Mouse (Mus musculus): ENCODE data around the gene Gm10553. TPM values are rescaled to one million over a fixed set of nuclear protein-coding genes. Genes with fewer than 3 reads are reported as not detected.
A peak's percentile ranks its signal among the peaks of the same experiment; 100 is the strongest.
"Not testable (repeated sequence)": the region's sequence is repeated elsewhere in the genome, so short reads cannot be mapped to it uniquely, and the experiment has no call there.

Gene Gm10553
- not detected in 2 replicates for polyA plus RNA-seq (2015; fragmentation: Nextera tagmentation; extraction: Ambion mirVana)

DNA sequence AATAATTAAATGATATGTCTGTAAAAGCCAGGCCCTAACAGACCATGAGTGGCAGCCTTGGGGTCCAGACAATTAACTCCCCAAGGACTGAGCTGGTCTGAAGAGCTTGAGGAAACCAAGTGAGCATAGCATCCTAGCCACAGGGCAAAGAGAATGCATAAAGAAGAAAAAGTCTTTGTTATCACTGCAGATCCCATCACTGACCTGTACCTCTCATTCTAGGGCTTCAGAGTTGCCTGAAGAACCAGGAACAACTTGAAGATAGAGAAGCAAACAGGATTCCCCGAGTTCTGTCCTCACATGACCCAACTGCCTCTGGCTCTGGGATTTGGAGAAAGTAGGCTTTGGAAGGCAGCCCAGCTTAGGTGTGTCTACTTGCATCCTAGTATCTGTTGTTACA is at the start of gene Gm10553:
Gene Gm10553 (plus strand): TSS at position 301 of the 400 bp plus-strand sequence.
- H3K9me3 ChIP-seq (ENCODE audit: low read length); H3K4me3 ChIP-seq (ENCODE audit: low read depth, low read length); H3K36me3 ChIP-seq (ENCODE audit: insufficient read depth, low read length); H3K4me1 ChIP-seq (ENCODE audit: insufficient read depth, low read depth, low read length); H3K9ac ChIP-seq (replicated peaks; ENCODE audit: low read depth); ATAC-seq; H3K27me3 ChIP-seq (replicated peaks; ENCODE audit: insufficient read depth, low read length); H3K27ac ChIP-seq (ENCODE audit: low read length); H3K4me2 ChIP-seq (replicated peaks; ENCODE audit: low read depth, low read length); DNase-seq (ENCODE audit: low spot score): not testable (repeated sequence)
- 50% methylated on average over 1 of the region's 1 CpGs for WGBS

DNA sequence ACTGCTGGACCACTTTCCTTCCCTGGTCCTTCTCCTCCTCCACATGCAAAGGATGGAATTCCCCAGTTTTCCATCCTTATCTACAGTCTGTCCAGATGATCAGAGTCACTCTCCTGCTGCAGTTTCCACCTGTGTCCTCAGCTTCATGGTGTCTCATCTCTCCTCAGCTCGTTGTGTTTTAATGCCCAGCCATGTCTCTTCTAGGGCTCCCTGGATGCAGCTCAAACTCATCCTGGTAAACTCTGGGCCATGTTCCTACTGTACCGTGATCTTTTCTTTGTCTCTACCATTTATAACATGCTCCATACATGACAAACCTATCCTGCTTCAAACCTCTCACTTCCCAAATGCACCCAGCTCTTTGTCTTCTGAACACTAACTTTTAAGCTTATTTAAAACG is 28.3 kb upstream of the Gm10553 start:
- 43% methylated on average over 3 of the region's 3 CpGs for WGBS
- not testable (repeated sequence) for H3K4me3 ChIP-seq (ENCODE audit: low read depth, low read length)

GRCm38 (mm10) chr1:85073099-85073498 is 26.9 kb upstream of the Gm10553 start:
- H3K4me3 ChIP-seq (ENCODE audit: low read depth, low read length); DNase-seq (ENCODE audit: low spot score); H3K36me3 ChIP-seq (ENCODE audit: insufficient read depth, low read length); H3K9me3 ChIP-seq (ENCODE audit: low read length); H3K9ac ChIP-seq (replicated peaks; ENCODE audit: low read depth); H3K27ac ChIP-seq (ENCODE audit: low read length); ATAC-seq; H3K4me1 ChIP-seq (ENCODE audit: insufficient read depth, low read depth, low read length); H3K27me3 ChIP-seq (replicated peaks; ENCODE audit: insufficient read depth, low read length); H3K4me2 ChIP-seq (replicated peaks; ENCODE audit: low read depth, low read length): not testable (repeated sequence)
- WGBS = 47% methylated on average over 3 of the region's 3 CpGs

More for the DNA sequence above, 28.3 kb upstream of the Gm10553 start:
- not testable (repeated sequence) for H3K9ac ChIP-seq (replicated peaks; ENCODE audit: low read depth); H3K27ac ChIP-seq (ENCODE audit: low read length); ATAC-seq; H3K9me3 ChIP-seq (ENCODE audit: low read length); H3K4me1 ChIP-seq (ENCODE audit: insufficient read depth, low read depth, low read length); H3K27me3 ChIP-seq (replicated peaks; ENCODE audit: insufficient read depth, low read length); H3K36me3 ChIP-seq (ENCODE audit: insufficient read depth, low read length); H3K4me2 ChIP-seq (replicated peaks; ENCODE audit: low read depth, low read length)
- DNase-seq (ENCODE audit: low spot score) = peak; percentile 2

- not testable (repeated sequence) for H3K36me3 ChIP-seq (ENCODE audit: insufficient read depth, low read length); H3K9me3 ChIP-seq (ENCODE audit: low read length); H3K27me3 ChIP-seq (replicated peaks; ENCODE audit: insufficient read depth, low read length); ATAC-seq; H3K27ac ChIP-seq (ENCODE audit: low read length); H3K9ac ChIP-seq (replicated peaks; ENCODE audit: low read depth); H3K4me2 ChIP-seq (replicated peaks; ENCODE audit: low read depth, low read length); DNase-seq (ENCODE audit: low spot score); H3K4me1 ChIP-seq (ENCODE audit: insufficient read depth, low read depth, low read length); H3K4me3 ChIP-seq (ENCODE audit: low read depth, low read length)
- WGBS = 55% methylated on average over 2 of the region's 3 CpGs
Observed at GRCm38 (mm10) chr1:85084803-85085202, 15.2 kb upstream of the Gm10553 start.

DNA sequence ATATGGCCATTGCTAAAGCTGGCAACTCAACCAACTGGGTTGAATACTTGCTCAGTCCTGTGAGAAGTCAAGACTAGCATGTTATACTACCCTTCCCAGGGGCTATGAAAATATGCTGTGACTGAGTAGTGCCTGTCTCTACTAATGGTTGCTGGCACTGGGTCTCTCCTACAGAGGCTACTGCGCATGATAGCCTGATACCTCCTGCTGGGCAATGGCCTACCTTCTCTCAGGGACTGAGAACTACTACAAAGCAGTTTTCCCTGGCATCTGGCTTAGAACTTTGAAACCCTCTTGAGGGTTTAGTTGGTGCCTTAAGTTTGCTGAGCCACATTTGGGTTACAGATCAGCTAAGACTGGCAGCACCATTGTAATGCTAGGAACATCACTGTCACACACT is 13.8 kb upstream of the Gm10553 start:
- not testable (repeated sequence) for H3K27me3 ChIP-seq (replicated peaks; ENCODE audit: insufficient read depth, low read length); H3K4me2 ChIP-seq (replicated peaks; ENCODE audit: low read depth, low read length); H3K9me3 ChIP-seq (ENCODE audit: low read length); H3K9ac ChIP-seq (replicated peaks; ENCODE audit: low read depth); DNase-seq (ENCODE audit: low spot score); ATAC-seq; H3K36me3 ChIP-seq (ENCODE audit: insufficient read depth, low read length); H3K27ac ChIP-seq (ENCODE audit: low read length); H3K4me1 ChIP-seq (ENCODE audit: insufficient read depth, low read depth, low read length); H3K4me3 ChIP-seq (ENCODE audit: low read depth, low read length)
- 50% methylated on average over 1 of the region's 1 CpGs for WGBS

DNA sequence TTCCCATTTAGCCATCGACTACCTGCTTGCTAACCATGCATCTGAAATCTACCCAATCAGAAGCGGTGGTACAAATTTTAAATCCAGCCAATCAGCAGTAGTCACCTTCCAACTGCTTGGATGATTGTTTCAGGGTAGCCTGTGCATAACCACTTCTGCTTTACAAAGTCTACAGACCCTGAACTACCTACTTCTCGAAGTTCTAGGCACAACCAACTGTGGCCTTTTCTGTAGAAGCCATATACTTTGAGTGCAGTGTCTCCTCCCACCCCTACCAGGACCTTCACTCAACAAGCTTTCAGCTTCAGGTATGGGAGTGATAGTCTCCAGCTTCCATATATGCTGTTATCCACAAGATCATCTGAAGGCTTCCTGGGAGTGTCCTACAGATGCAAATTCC is 7.8 kb upstream of the Gm10553 start:
- H3K4me2 ChIP-seq (replicated peaks; ENCODE audit: low read depth, low read length); H3K27ac ChIP-seq (ENCODE audit: low read length); H3K36me3 ChIP-seq (ENCODE audit: insufficient read depth, low read length); H3K4me1 ChIP-seq (ENCODE audit: insufficient read depth, low read depth, low read length); H3K4me3 ChIP-seq (ENCODE audit: low read depth, low read length); H3K27me3 ChIP-seq (replicated peaks; ENCODE audit: insufficient read depth, low read length); H3K9ac ChIP-seq (replicated peaks; ENCODE audit: low read depth); H3K9me3 ChIP-seq (ENCODE audit: low read length); DNase-seq (ENCODE audit: low spot score); ATAC-seq: not testable (repeated sequence)
- WGBS = 24% methylated on average over 1 of the region's 3 CpGs

DNA sequence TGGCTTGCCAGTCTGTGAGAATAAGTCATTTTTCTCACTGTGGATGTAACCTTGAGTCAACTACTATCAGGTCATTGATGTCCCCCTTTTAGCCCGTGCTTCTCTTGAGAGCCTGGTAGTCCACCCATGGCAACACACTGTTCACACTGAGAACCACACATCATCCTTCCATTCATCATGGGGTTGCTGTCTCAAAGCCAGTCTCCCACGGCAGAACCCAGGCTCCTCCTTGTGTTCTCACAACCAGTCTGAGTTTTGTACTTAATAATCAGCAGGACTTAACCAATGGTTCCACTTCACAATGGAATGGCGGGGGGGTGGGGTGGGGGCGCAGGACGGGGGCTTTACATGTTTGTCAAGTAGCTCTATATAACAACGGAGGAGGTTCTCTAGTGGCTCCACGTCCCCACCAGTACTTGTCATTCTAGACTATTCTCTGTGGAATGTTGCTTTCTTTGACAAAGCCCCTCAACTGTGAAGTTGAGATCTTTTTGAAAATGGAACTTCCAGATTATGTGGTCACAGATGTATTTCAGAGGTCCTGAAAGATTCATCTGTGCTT is 6.9 kb upstream of the Gm10553 start:
- not testable (repeated sequence) for H3K9ac ChIP-seq (replicated peaks; ENCODE audit: low read depth); H3K27me3 ChIP-seq (replicated peaks; ENCODE audit: insufficient read depth, low read length); ATAC-seq; H3K36me3 ChIP-seq (ENCODE audit: insufficient read depth, low read length); H3K27ac ChIP-seq (ENCODE audit: low read length); H3K9me3 ChIP-seq (ENCODE audit: low read length); H3K4me1 ChIP-seq (ENCODE audit: insufficient read depth, low read depth, low read length); H3K4me2 ChIP-seq (replicated peaks; ENCODE audit: low read depth, low read length); H3K4me3 ChIP-seq (ENCODE audit: low read depth, low read length)
- DNase-seq (ENCODE audit: low spot score) = peak; percentile 3
- WGBS = 79% methylated on average over 6 of the region's 7 CpGs

DNA sequence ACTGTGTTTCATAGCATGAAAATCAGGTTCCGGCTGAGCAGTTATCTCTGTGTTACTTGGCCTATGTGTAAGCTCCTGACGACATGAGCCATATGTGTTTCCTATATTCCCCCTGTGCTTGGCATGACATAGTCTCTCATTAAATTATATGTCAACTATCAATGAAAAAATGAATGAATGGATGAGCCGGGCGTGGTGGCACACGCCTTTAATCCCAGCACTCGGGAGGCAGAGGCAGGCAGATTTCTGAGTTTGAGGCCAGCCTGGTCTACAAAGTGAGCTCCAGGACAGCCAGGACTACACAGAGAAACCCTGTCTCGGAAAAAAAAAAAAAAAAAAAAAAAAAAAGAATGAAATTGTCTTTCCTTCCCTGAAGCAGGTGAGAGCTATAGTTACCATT is 883 bp upstream of the Gm10553 start:
- H3K9me3 ChIP-seq (ENCODE audit: low read length); H3K36me3 ChIP-seq (ENCODE audit: insufficient read depth, low read length); H3K27me3 ChIP-seq (replicated peaks; ENCODE audit: insufficient read depth, low read length); ATAC-seq; H3K27ac ChIP-seq (ENCODE audit: low read length); H3K4me1 ChIP-seq (ENCODE audit: insufficient read depth, low read depth, low read length); DNase-seq (ENCODE audit: low spot score); H3K4me3 ChIP-seq (ENCODE audit: low read depth, low read length); H3K4me2 ChIP-seq (replicated peaks; ENCODE audit: low read depth, low read length); H3K9ac ChIP-seq (replicated peaks; ENCODE audit: low read depth): not testable (repeated sequence)
- WGBS = 76% methylated on average over 5 of the region's 7 CpGs

DNA sequence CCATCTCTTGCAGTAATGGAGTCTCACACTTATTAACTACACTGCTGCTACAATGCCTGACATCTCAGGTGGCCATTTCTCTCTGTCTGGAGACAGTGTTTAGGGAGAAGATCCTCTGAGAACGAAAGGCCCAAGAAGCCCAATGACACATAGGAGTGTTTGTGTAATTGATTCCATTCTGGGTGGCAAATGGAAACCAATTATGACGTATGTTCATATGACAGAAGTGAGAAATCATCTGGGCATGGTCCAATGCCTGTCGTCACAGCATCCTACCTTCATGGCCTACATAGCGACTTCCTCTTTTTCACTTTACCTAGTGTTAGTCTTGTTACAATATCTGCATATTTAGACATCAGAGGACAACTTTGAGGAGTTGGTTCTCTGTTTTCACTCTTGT is 1.8 kb downstream of the Gm10553 start:
- H3K27me3 ChIP-seq (replicated peaks; ENCODE audit: insufficient read depth, low read length); H3K4me3 ChIP-seq (ENCODE audit: low read depth, low read length); H3K4me1 ChIP-seq (ENCODE audit: insufficient read depth, low read depth, low read length); ATAC-seq; H3K27ac ChIP-seq (ENCODE audit: low read length); DNase-seq (ENCODE audit: low spot score); H3K4me2 ChIP-seq (replicated peaks; ENCODE audit: low read depth, low read length); H3K9me3 ChIP-seq (ENCODE audit: low read length); H3K9ac ChIP-seq (replicated peaks; ENCODE audit: low read depth); H3K36me3 ChIP-seq (ENCODE audit: insufficient read depth, low read length): not testable (repeated sequence)
- WGBS = 75% methylated on average over 4 of the region's 4 CpGs

- not testable (repeated sequence) for H3K4me1 ChIP-seq (ENCODE audit: insufficient read depth, low read depth, low read length); DNase-seq (ENCODE audit: low spot score); H3K27ac ChIP-seq (ENCODE audit: low read length); H3K4me3 ChIP-seq (ENCODE audit: low read depth, low read length); H3K9me3 ChIP-seq (ENCODE audit: low read length); ATAC-seq; H3K4me2 ChIP-seq (replicated peaks; ENCODE audit: low read depth, low read length); H3K36me3 ChIP-seq (ENCODE audit: insufficient read depth, low read length); H3K27me3 ChIP-seq (replicated peaks; ENCODE audit: insufficient read depth, low read length); H3K9ac ChIP-seq (replicated peaks; ENCODE audit: low read depth)
- WGBS = 73% methylated on average over 4 of the region's 4 CpGs
Observed at GRCm38 (mm10) chr1:85105336-85105735, 5.4 kb downstream of the Gm10553 start.

Data from lung, postnatal 0 days (tissue).